Mouse (Mus musculus) adrenal gland, adult 8-10 months (tissue): ENCODE results near the gene Rbfox3. TPM values are rescaled to one million over a fixed set of nuclear protein-coding genes. Genes with fewer than 3 reads are reported as not detected.

Experiments used
- DNase-seq: peaks from one replicate; pipeline ENCODE4 v3.0.0; 2022
- microRNA-seq, 2 experiments: library from miRNA; unstranded; fragments of <30 nt; microRNA quantifications; one replicate each; pipeline ENCODE4 v1.2.0; 2022
- total RNA-seq, 4 experiments: library from RNA; stranded (reverse); gene quantifications; 2 replicates each; pipeline ENCODE4 v1.2.4; 2022

Gene Rbfox3
- total RNA-seq, 4 experiments from 2014 or later: 5.3 to 13.6 (median 7.8) TPM

- no peak for DNase-seq
Measured at GRCm38 (mm10) chr11:118470234-118470966, 441.0 kb downstream of the Rbfox3 start.

- no peak for DNase-seq
Measured at GRCm38 (mm10) chr11:118469509-118470160, 441.8 kb downstream of the Rbfox3 start.

DNA sequence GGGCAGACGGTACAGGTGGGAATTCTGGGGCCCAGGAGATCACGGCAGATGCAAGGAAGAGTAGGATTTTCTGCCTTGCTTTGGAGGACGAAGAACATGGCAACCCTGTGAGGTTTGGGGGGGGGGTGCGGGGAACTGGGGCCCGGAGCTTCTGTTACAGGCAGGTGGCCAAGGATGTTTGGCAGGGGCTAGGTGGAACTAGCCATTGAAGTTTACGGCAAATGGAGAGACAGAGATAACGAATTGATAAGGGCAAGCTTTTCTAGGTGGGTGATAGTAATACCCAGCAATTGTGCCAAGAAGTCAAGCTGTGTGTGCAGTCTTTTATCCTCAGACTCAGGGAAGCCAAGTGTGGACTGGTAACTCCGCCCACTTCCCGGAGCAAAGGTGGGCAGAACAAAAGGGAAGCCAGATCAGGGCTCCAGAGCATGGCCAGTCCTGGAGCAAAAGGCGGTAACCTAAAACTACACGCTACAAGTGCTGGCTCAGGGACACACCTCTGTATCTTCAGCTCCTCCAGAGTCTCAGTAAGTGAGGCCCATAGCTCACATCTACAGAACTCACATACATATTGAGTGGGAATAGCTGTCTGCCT is 443.9 kb downstream of the Rbfox3 start:
- no peak for DNase-seq

- no peak for DNase-seq
Measured at GRCm38 (mm10) chr11:118460280-118460679, 451.1 kb downstream of the Rbfox3 start.

- DNase-seq: no peak
Measured at GRCm38 (mm10) chr11:118459536-118459935, 451.9 kb downstream of the Rbfox3 start.

DNA sequence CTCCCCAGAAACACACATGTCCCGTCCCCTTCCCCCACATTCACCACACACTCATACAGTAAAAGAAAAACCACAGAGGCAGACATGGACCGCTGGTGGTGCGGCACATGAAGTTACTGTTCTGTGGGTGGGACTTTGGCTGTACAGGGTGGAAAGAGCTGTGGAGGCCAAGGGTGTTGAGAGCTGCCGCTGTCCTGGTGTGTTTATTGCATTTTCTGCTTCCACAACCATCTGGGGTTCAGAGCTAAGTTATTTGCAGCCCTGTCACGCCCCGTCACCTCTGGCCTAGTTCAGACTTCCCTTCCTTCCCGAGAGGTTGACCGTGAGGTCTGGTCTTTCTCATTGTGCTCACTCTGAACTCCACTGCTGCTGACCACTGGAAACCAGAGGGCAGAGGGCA is 452.3 kb downstream of the Rbfox3 start:
- DNase-seq: no peak

GRCm38 (mm10) chr11:118456937-118457336 is 454.5 kb downstream of the Rbfox3 start:
- DNase-seq: no peak

DNA sequence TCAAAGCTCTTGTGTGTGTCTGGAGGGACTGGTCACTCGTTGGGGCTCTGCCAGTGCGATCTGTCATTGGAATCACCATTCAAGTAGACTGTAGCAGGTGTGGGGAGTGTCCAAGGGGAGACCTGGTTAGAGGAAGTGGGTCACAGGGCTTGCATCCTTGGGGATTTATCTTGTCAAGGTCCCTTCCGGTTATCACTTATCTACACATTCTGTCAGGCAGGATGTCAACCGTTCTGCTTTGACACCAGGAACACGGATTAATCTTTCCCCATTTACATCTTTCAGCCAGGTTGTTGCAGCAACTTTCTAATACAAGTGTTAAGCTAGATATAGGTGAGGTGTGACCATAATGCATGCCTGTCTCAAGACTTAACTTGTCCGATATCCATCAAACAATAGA is 455.6 kb downstream of the Rbfox3 start:
- no peak for DNase-seq

- DNase-seq: no peak
Measured at GRCm38 (mm10) chr11:118453886-118454671, 457.3 kb downstream of the Rbfox3 start.

GRCm38 (mm10) chr11:118452955-118453354 is 458.4 kb downstream of the Rbfox3 start:
- DNase-seq: no peak

GRCm38 (mm10) chr11:118451211-118451610 is 460.2 kb downstream of the Rbfox3 start:
- no peak for DNase-seq

DNA sequence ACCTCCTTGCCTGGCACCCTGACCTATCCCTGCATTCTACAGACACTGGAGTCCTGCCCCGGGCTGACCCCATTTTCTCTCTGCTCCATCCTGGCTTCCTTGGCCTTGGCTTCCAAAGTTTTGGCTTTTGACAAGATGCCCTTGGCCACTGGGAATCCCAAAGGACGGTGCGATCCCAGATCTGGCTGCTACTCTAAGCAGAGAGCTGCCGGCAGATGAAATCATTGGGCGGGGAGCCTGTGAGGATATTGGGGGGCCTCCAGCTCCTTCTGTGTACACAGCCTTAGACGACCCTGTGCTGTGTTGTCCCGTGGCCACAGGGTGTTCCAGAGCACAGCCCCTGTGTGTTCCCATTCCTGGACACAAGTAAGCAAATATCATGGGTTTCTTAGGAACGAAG is 463.0 kb downstream of the Rbfox3 start:
- DNase-seq: no peak

DNA sequence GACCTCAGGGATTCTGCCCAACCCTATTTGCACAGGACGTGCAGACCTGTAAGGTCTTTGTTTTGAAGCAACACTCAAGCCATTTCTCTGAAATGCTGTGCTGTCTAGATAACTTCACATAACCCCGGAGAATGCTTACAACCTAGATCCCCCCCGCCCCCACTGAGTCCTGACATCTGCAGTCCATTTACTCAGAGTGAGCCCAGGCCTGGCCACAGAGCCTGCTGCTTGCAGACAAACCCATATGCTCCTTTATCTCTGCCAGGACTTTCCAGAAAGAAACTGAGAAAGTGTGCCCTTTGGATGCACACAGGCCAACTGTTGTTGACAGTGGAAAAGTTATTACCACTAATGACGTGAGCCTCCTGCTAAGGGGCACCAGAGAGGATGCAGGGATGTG is 464.1 kb downstream of the Rbfox3 start:
- DNase-seq: no peak

DNA sequence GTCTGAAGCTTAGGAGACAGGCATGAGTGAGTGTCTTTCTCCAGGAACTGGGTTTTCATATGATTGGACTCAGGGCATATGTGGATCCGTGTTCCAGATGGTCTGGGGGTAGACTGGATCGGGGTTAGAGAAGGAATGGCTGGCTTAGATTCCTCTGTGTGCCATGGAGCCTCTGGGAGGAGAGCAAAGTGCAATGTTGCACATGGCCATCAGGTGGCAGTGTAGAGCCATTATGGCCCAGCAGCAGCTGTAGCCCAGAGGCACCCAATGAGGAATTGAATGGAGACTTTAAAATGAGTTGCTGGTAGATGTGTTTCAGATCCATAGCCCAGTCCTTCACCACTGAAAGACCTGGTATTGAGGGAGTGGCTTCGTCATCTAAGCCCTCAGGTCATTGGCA is 465.6 kb downstream of the Rbfox3 start:
- DNase-seq: no peak

DNA sequence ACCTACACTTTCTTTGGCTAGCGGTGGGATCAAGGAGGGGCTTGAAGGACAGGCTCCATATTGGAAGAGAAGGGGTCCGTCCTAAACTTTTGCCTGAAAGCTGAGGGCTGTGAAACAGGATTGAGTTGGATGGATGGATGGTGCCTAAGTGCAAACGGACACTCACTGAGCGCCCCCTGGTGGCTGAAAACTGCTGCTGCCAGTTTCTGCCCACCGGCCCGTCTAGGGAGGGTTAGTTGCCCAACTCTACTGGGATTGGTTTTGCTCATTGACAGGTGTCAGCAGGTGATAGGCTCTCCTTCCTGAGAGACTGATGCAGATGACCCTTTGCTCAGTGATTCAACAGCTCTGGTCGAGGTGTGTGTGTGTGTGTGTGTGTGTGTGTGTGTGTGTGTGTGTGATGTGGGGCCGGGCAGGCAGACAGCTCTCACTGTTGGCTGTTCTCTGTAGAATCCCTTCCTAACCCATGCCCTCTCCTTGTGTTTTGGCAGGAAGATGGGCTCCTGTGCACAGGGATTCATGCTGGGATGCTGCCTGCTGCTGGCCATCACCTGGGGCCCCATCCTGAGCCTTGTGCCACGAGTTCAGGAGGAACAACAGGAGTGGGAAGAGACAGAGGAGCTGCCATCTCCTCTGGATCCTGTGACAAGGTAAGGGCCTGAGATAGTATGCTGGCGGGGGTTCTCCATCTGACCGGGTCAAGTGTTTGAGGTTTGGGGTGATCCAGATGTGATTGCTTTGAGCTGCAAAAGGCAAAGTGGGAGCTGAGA is 468.0 kb downstream of the Rbfox3 start:
- DNase-seq: no peak

DNA sequence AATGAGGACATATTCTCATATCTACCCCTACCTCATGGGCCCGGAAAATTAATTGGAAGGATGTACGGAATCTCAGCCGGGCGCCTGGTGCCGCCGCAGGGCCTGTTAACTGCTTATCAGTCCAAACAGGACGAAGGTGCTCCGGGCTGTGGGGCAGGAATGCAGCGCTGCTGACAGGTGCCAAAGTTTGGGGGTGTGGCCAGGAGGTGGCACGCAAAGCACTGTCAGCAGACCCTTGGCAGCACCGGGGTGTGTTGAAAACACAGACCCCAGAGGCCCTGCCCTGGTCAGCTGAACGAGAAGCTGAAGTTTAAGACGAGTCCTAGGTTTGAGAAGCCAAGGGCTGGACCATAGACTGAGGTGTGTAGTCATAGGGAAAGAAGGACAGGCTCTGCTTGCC is 468.7 kb downstream of the Rbfox3 start:
- DNase-seq: no peak

Small RNA genes lying within 50 kb of the gene (microRNA-seq; reads per million reads assigned to microRNA genes)
- gene Gm25040: 0 reads per million in 2 experiments

Other genes starting within 250 kb of the Rbfox3 start
- not detected for gene Enpp7, start 76.6 kb upstream of the Rbfox3 start, total RNA-seq
- 1 to 10 TPM; 4.6 to 8.1 (median 5.6) TPM for gene Cbx2, start 111.4 kb upstream of the Rbfox3 start, total RNA-seq
- gene Cbx8, start 129.4 kb upstream of the Rbfox3 start, total RNA-seq: 10 to 100 TPM; 15.3 to 24.0 (median 16.5) TPM
- gene Cbx4, start 174.6 kb upstream of the Rbfox3 start, total RNA-seq: 100 to 1,000 TPM in 1 of 4 experiments, 10 to 100 TPM in 3; 70.8 to 227 (median 87.4) TPM